Mouse (Mus musculus) brain, embryonic 18.5 days (tissue): Measurements from ENCODE around the gene Grin2c.

Experiments used
- DNase-seq: peaks from one replicate; pipeline ENCODE4 v3.0.0-alpha.2; 2012; ENCODE audit warnings: low read depth, low spot score

Grin2c gene

DNA sequence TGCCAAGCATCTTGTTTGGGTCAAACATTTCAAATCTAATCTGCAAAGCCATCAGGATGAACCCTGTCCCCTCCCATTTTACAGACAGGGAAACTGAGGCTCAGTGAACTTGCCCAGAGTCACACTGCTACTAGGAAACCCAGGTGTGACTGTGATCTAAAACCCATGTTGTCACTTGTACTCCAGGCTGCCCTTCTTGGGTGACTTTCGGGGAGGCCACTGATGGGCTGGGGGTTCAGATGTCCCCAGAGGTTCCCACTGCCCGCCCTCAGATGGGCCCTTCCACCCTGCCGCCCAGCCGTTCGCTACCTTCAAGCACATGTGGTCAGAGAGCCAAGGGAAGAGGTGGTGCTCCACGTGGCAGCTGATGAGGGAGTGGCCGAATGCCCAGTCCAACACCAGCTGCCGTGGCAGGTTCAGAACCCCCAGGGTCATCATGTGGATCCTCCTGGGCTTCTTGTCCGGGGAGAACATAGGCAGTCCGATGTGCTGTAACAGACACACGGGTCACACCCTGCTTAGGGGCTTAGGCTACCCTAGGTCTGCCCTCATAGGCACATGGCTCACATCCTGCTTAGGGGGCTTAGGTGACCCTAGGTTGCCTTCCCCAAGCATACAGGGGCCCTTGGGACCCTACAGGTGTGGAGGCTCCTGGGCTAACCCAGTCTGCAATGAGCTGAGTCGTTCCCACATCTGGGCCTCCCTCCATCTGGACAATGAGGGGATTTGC lies 17.0 kb upstream of the Grin2c start:
- DNase-seq: no peak

DNA sequence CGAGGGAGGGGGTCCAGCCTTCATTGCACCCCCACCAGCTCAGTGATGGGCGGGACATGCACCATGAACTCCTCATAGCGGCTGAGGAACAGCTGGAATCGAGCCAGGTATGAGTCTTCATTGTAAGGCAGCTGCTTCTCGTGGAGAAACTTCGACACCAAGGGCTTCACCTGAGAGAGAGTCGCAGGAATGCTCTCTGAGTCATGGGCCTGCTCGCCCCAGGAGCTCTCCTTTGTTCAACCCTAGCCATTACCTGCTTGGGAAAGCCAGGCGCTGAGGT lies 16.4 kb upstream of the Grin2c start:
- DNase-seq: no peak

- no peak for DNase-seq
Observed at GRCm38 (mm10) chr11:115282723-115283485, 15.9 kb upstream of the Grin2c start.

DNA sequence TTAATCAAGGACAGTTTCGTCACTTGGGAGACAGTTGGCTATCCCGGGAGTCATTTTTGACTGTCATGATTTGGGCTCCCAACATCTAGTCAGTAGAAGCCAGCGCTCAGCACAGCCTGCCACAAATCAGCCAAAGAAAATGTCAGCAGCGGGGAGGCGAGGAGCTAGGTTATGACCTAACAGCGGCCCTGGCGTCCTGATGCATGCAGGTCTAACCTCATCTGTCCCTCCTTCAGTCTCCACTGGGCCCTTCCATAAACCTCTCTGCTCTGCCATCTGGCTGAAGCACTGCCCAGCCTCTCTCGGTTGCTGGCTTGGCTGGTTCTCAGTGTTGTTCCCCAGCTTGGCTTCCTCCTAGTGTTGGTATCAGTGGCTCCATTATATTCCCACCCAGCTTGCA lies 15.3 kb upstream of the Grin2c start:
- no peak for DNase-seq

DNA sequence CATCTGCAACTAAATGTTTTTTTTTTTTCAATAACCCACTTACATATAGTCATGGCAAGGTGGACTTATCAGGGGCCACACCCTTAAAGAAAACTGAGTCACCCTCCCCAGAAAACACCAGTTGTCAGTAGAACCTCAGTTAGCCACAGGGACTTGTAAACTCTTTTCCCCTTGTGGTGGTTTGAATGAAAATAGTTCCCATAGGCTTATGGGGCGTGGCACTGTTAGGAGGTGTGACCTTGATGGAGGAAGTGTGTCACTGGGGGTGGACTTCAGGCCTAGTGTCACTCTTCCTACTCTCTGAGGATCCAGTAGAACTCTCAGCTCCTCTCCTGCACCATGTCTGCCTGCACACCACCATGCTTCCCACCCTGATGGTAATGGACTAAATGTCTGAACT lies 12.7 kb upstream of the Grin2c start:
- no peak for DNase-seq

GRCm38 (mm10) chr11:115278176-115278575 lies 11.1 kb upstream of the Grin2c start:
- DNase-seq: no peak

- no peak for DNase-seq
Observed at GRCm38 (mm10) chr11:115277604-115277975, 10.5 kb upstream of the Grin2c start.

DNA sequence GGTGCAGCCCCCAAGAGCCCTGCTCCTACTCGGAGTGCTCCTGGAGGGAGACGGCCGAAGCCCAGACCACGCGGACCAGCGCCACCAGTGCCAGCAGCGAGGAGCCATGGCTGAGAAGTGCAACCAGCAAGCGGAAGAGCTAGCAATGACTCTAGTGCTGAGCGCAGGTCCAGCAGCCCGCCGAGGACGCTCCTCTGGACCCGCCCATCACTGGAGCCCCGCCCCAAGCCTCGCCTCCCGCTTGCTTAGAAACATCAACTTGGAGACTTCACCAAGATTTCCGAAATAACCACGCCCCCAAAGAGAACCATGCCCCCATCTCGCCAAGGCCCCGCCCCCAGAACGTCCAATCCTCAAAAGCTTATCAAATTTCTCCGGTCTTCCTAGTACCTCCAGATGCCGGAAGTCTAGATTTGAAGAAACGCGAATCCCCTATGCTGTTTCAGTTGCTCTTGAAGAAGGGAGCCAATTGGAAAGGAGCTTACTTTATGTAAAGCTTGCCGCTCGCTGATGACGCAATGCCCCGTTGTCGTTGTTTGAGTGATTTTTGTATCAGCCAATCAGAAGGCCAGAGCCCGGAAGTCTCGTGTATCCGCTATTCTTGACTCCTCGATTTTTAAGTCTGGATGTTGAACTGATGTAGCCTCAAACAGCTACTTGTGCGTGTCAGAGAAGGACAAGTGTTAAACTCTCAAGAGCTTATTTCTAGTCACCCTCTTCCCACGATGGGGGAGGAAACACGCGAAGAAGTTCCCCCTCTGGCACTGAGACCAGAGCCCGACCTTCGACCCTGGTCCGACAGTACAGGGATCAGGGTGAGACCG lies 9.9 kb upstream of the Grin2c start, which contains the start of gene Fdxr:
TSS of gene Fdxr (minus strand) at position 271 of the 824 bp plus-strand sequence.
- peak; percentile 100 for DNase-seq

DNA sequence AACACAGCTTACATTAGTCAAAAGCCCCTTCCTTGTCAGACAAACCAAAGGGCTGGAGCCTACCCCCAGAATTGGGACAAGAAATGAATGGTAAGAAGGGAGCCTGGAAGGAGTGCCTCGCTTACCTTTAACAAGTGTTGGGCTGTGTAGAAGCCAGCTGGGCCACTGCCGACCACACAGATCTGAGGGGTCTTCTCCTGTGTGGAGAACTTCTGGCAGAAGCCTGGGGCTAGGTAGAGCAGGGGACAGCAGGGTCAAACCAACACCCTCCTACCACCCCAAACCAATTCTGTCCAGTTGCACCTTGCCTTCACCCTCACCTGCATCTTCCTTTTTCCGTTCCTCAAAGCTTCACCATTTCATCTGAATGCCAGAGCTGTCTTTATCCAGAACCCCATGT lies 8.9 kb upstream of the Grin2c start:
- DNase-seq: no peak

DNA sequence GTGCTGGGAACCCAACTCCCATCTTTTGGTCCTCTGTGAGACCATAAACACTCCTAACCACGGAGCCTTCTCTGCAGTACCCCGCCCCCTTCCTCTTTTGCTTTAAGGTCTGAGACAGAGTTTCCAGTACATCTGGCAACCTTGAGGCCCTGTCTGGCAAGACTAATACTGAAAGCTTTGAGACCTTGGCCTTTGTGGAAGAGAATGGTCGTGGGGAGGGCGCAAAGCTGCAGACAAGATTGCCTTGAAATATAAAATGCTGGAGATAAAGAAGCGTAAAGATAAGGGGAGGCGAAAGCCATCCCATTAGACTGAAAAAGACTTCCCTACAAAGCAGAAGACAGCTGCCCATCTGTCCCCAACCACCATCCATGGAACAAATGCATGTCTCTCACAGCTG lies 8.5 kb upstream of the Grin2c start:
- no peak for DNase-seq

GRCm38 (mm10) chr11:115274771-115275170 lies 7.7 kb upstream of the Grin2c start:
- no peak for DNase-seq

DNA sequence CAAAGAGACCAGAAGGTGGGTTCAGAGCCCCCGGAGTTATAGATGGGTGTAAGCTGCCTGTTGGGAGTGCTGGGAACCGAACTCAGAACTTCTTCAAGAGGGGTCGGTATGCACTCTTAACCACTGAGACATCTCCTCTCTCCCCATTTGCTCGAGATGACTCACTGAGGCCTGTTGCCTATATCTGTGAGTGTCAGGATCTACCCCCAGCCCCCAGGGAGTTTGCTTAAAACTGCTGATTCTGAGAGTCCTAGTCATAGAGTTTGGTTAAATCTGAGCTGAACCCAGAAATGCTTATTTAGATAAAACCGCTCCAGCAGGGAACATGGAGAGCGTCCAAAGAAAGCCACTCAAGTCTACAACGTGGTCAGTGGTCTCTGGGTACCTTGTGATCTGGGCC lies 7.1 kb upstream of the Grin2c start:
- DNase-seq: no peak

DNA sequence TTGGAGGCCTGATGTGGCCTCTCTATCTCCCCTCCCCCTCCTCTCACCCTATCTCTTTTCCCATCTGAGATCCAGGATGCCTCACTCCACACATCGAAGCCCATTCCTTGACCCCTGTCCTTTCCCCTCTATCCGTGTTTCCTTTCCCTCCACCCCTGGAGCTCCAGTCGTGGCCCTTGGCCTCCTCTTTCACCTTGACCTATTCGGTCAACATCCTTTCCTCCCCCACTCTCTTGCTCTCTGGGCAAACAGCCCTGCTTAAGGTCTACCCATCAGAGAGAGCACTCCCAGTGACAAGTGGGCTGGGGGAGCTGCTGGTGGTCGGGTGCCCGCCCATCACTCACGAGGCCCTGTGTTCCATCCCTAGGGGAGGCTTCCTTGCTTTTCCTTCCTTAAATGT lies 6.7 kb upstream of the Grin2c start:
- DNase-seq: no peak

DNA sequence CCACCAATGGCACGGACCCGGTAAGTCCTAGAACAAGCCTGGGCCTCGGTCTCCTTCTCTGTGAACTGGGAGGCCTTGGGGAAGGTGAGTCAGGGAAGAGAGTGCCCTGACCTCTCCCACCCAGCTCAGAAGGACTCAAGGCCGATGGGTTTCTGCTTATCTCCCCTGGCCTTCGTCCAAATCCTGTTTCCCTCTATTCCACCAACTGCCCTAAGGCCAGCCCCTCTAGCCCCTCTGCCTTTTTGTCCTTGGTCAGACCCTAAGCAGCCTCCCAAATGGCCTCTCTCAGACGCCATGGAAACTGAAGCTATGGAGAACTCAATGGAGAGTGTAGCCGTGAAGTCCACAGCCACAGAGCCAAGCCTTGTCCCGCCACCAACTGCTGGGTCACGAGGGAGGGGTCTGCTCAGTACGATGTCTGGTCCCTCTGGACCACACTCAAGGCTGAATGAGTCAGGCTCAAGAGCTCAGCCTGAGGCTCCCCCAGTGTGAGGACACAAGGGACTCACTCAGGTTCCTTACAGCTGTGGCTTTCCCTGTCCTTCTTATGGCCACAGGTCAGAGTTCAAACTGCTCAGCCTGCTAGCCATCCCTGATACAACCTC lies 6.0 kb upstream of the Grin2c start:
- DNase-seq: no peak

DNA sequence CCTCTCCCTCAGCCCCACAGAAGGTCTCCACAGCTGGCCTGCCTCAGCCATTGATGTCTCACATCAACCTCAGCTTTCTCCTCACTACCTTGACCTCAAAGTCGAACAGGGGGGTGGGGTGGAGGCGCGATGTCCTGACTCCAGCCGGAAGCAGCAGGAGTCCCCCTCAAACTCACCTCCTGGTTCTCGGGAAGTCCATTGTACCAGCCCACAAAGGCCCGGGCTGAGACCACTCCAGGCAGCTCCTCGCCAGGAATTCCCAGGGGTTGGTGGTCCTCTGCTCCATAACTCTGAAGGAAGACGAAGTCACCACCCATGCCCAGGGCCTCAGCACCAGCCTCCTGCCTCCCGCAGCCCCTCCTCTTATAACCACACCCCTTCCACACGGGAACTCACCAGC lies 4.4 kb upstream of the Grin2c start:
- no peak for DNase-seq

- DNase-seq: no peak
Observed at GRCm38 (mm10) chr11:115271052-115271451, 4.0 kb upstream of the Grin2c start.

DNA sequence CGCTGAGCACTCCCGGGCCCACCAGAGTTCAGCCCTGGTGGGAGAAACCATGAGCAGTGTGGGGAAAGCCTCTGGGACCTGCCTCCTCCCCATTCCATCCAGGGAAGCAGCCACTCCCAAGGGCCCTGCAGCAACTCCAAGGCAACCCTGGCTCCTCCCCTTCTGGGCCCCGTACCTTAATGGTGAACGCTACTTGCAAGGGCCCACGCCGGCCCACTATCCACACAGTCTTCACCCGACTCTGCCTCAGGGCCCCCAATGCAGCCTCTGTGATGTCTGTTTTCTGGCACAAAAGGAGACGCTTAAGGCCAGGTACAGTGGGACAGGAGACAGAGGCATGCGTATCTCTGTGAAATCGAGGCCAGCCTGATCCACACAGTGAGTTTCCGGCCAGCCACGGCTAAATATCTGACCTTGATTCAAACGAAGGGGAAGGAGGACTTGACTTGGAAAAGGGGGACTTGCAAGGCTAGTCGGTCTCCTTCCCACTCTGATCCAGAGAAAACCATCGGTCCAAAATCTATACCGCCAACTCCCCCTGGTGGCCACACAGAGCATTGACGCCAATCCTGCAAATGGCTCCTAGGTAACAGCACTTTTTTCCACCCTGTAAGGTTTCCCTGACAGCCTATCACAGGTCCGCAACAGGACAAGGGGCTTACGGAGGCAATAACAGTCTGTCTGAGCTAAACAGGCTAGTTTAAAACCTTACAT lies 3.3 kb upstream of the Grin2c start:
- peak; percentile 45 for DNase-seq

DNA sequence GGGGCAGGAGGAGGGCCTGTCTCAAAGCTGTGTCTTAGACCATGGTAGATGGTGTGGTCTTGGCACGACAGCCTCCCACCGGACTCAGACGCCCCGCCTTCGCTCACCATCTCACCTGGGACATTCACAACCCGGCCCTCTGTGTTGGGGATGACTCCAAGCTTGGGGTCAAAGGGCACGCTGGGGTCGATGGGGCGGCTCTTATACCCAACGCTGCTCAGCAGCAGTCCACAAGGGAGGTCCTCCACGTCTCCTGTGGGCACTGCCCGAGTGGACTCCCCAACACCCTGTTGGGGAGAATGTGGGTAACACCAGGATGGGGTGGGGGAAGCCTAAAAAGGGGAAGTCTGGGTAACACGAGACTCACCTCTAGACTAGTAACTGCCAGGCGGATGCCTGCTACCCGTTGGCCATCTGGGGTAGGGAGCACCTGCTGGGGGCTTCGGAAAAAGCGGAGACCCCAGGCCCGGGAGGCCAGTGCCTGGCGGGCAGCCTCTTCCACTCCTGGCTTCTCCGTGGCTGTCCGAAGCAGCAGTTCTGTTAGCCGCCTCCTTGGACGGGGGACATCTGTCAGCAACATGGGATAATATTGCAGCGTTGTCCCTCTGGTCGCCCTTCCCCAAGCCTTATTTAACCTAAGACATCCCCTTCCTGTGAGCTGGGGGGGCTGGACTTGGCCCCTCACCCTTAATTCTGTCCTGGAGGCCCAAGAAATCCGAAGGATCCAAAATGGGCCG lies 2.5 kb upstream of the Grin2c start:
- DNase-seq: no peak

DNA sequence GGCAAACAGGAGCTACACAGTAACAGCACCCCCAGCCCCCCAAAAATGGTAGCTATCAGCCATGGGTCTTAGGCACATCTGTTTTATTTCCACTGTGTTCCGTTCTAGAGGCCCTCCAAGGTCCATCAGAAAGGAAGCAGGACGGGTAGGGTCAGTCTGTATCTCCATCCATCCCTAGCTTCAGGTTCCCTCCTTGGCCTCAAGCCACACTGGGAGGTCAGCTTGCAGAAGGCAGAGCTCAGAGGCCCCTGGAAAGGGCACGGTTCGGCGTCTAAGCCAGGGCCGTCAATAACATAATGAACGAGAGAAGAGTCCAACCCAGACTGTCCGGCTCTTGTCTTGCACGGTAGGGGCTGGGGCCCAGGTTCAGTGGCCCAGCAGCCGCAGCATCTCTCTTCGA lies 915 bp upstream of the Grin2c start:
- DNase-seq: no peak

DNA sequence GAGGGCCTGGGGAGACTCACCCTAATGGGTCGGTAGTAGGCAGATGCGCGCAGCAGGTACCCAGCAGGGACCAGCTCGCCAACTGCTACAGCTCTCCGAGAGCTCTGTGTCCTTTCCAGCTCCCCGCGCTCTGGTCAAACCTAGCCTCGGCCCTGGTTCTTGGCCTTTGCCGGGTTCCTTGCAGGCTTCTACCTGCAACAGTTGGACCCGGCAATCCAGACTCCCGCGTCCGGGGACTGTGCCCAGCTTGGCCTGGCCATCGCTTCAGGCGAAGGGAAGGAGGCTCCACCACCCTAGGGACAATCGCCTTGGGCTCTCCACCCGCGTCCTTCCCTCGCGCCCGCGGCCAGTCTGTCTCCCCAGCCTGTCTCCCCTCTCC lies 654 bp downstream of the Grin2c start:
- no peak for DNase-seq
